Mouse (Mus musculus) stomach, embryonic 14.5 days (tissue): Measurements from ENCODE around the gene Pkd2l1. TPM values are rescaled to one million over a fixed set of nuclear protein-coding genes. Genes with fewer than 3 reads are reported as not detected.
A peak's percentile ranks its signal among the peaks of the same experiment; 100 is the strongest.

ENCODE experiments used
- ATAC-seq: fragments of 200-750 bp; cut with Nextera tagmentation; 2 replicates; pipeline ENCODE4 v1.8.0; 2017; ENCODE audit warnings: low read depth, moderate TSS enrichment; ENCODE audit not compliant: insufficient number of reproducible peaks, insufficient read depth, low FRiP score
- H3K27ac ChIP-seq: fragments of 300-500 bp; sonication (generic); 2 replicates; pipeline ENCODE4 v1.5.1; 2014; ENCODE audit warnings: mild to moderate bottlenecking, low read length, moderate library complexity, mixed read lengths
- H3K27me3 ChIP-seq: fragments of 300-500 bp; sonication (generic); 2 replicates; pipeline ENCODE4 v1.6.1; 2014; ENCODE audit warnings: low read length, control low read depth, mixed read lengths; ENCODE audit not compliant: control insufficient read depth, insufficient read depth
- H3K36me3 ChIP-seq: fragments of 300-500 bp; sonication (generic); 2 replicates; pipeline ENCODE4 v1.6.1; 2014; ENCODE audit warnings: mild to moderate bottlenecking, control low read depth, low read length, moderate library complexity, mixed read lengths; ENCODE audit not compliant: control insufficient read depth, insufficient read depth
- H3K4me1 ChIP-seq: fragments of 300-500 bp; sonication (generic); 2 replicates; pipeline ENCODE4 v1.6.1; 2014; ENCODE audit warnings: low read length, control low read depth, mixed read lengths; ENCODE audit not compliant: control insufficient read depth, insufficient read depth
- H3K4me2 ChIP-seq: fragments of 300-500 bp; sonication (generic); replicated peaks from 2 replicates; pipeline ENCODE4 v1.6.1; 2014; ENCODE audit warnings: low read depth, low read length, control low read depth
- H3K4me3 ChIP-seq: fragments of 300-500 bp; sonication (generic); 2 replicates; pipeline ENCODE4 v1.5.1; 2014; ENCODE audit warnings: low read depth, low read length, control low read depth
- H3K9ac ChIP-seq: fragments of 300-500 bp; sonication (generic); replicated peaks from 2 replicates; pipeline ENCODE4 v1.6.1; 2014; ENCODE audit warnings: low read depth, mild to moderate bottlenecking, control low read depth, low read length, moderate library complexity, mixed read lengths
- H3K9me3 ChIP-seq: fragments of 300-500 bp; sonication (generic); 2 replicates; pipeline ENCODE4 v1.6.1; 2016; ENCODE audit warnings: low read depth, low read length, control low read depth; ENCODE audit not compliant: control insufficient read depth
- WGBS: fragments of 180-500 bp; shearing (Covaris S2); extraction: QIAGEN DNeasy Blood & Tissue Kit; methylation state at CpG from one replicate; pipeline ENCODE4 v1.1.7; 2014; 5-methylcytosine and 5-hydroxymethylcytosine counted together
- polyA plus RNA-seq: library from polyadenylated mRNA; unstranded; fragments of >200 nt; fragmentation: Nextera tagmentation; extraction: Ambion mirVana; gene quantifications from 2 replicates; pipeline ENCODE4 v1.2.1, GENCODE M21; 2014

Gene Pkd2l1
- polyA plus RNA-seq, 1 experiment from 2014 or later: not detected

- ATAC-seq: peak; percentile 98
- Histone ChIP-seq H3K4me1 (peaks cover 5% of the 10 kb centered on the region), H3K9me3 (no peaks in the 10 kb centered on the region), H3K27ac (peak within 1 kb of the TSS; percentile 21; the same call in 1 of the 2 replicates), H3K27me3 (no peaks in the 10 kb centered on the region), H3K9ac (peak within 1 kb of the TSS; percentile 88), H3K4me2 (peak within 1 kb of the TSS; percentile 64), H3K4me3 (peak within 1 kb of the TSS; percentile 91), H3K36me3 (peaks cover 10% of the 10 kb centered on the region)
- under 1% methylated on average over 66 of the region's 67 CpGs for WGBS
Observed at GRCm38 (mm10) chr19:44106831-44107660, 85.2 kb downstream of the Pkd2l1 start, which contains the start of gene Chuk. Chuk (minus strand) TSS chr19:44107480.

GRCm38 (mm10) chr19:44104393-44104792, 87.8 kb downstream of the Pkd2l1 start:
- H3K4me1 ChIP-seq: peaks cover 5% of the 10 kb centered on the region
- no peaks in the 10 kb centered on the region for H3K9me3 ChIP-seq
- H3K4me2 ChIP-seq: no peak overlapping the region
- peaks cover 8% of the 10 kb centered on the region; the same call in 1 of the 2 replicates for H3K36me3 ChIP-seq
- no peak overlapping the region for H3K4me3 ChIP-seq
- no peak overlapping the region for H3K27ac ChIP-seq
- WGBS: 60% methylated on average over 1 of the region's 1 CpGs
- no peak overlapping the region for H3K9ac ChIP-seq
- no peaks in the 10 kb centered on the region for H3K27me3 ChIP-seq
- ATAC-seq: no peak

DNA sequence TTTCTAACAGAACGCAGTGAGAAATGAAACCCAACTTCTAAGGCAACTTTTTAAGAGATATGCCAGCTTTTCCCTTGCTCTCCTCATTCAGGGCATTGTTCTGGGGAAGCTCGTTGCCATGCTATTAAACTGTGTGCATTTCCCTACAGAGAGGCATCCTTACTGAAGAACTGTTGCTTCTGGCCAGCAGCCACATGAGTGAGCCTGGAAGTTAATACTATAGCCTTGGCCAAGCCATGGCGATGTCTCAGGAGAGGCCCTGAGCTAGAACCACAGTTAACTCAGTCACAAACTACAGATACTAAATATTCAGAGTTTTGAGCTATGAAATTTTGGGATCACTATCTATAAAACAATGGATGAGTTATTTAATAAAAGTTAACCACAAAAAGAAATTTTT, 89.2 kb downstream of the Pkd2l1 start:
- Histone ChIP-seq H3K4me2 (no peak overlapping the region), H3K27ac (no peak overlapping the region), H3K4me3 (no peak overlapping the region), H3K9me3 (no peaks in the 10 kb centered on the region), H3K9ac (no peak overlapping the region), H3K27me3 (no peaks in the 10 kb centered on the region), H3K4me1 (peaks cover 5% of the 10 kb centered on the region), H3K36me3 (peaks cover 17% of the 10 kb centered on the region; the same call in 1 of the 2 replicates)
- ATAC-seq: no peak
- 95% methylated on average over 3 of the region's 3 CpGs for WGBS

DNA sequence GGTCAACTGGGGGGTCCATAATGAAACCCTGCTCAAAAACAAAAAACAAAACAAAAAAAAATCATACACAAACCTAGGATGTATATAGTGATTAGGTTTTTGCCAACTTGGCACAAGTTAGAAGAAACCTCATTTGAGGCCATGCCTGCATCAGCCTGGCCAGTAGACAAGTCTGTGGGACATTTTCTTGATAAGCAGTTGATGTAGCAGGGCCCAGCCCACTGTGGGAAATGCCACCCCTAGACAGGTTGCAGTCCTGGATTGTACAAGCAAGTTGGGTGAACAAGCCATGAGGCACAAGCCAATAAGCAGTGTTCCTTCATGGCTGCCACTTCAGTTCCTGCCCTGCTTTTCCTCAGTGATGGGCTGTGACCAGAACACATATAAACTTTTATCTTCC, 91.4 kb downstream of the Pkd2l1 start:
- no peak overlapping the region for H3K4me2 ChIP-seq

More for the DNA sequence above, 91.4 kb downstream of the Pkd2l1 start:
- Histone ChIP-seq H3K4me1 (no peaks in the 10 kb centered on the region), H3K27ac (no peak overlapping the region), H3K4me3 (no peak overlapping the region), H3K36me3 (peaks cover 25% of the 10 kb centered on the region), H3K9me3 (no peaks in the 10 kb centered on the region), H3K9ac (no peak overlapping the region), H3K27me3 (no peaks in the 10 kb centered on the region)
- no peak for ATAC-seq

Other genes with a start within 250 kb of the Pkd2l1 start
- 46.3 and 54.7 TPM in 2 replicates for gene Cpn1, start 205.9 kb downstream of the Pkd2l1 start, polyA plus RNA-seq
- 1.7 TPM in 2 replicates for gene Cyp2c23, start 163.2 kb downstream of the Pkd2l1 start, polyA plus RNA-seq
- gene Erlin1, start 122.7 kb downstream of the Pkd2l1 start, polyA plus RNA-seq: 38.9 and 42.7 TPM in 2 replicates
- gene Chuk, start 85.0 kb downstream of the Pkd2l1 start, polyA plus RNA-seq: 44.8 and 45.9 TPM in 2 replicates
- 30.6 TPM in 2 replicates for gene Cwf19l1, start 56.6 kb downstream of the Pkd2l1 start, polyA plus RNA-seq
- 86.5 and 90.1 TPM in 2 replicates for gene Bloc1s2, start 46.0 kb downstream of the Pkd2l1 start, polyA plus RNA-seq
- 0.56 and 0.97 TPM in 2 replicates for gene Scd3, start 10.8 kb upstream of the Pkd2l1 start, polyA plus RNA-seq
- gene Scd2, start 101.2 kb upstream of the Pkd2l1 start, polyA plus RNA-seq: 237 and 282 TPM in 2 replicates
- gene Scd4, start 140.7 kb upstream of the Pkd2l1 start, polyA plus RNA-seq: 0.10 and 0.25 TPM in 2 replicates
- 3.7 and 4.3 TPM in 2 replicates for gene Scd1, start 215.4 kb upstream of the Pkd2l1 start, polyA plus RNA-seq